Mouse (Mus musculus) midbrain, postnatal 0 days (tissue): ENCODE results near the gene Gm17334. TPM values are rescaled to one million over a fixed set of nuclear protein-coding genes. Genes with fewer than 3 reads are reported as not detected.

ENCODE experiments used
- ATAC-seq: fragments of 200-750 bp; cut with Nextera tagmentation; 2 replicates; pipeline ENCODE4 v1.8.0; 2017; ENCODE audit warnings: moderate number of reproducible peaks, mild to moderate bottlenecking, moderate TSS enrichment, moderate library complexity; ENCODE audit not compliant: low FRiP score
- DNase-seq: peaks from one replicate; pipeline ENCODE4 v3.0.0-alpha.2; 2015; ENCODE audit warnings: low spot score
- H3K27ac ChIP-seq: fragments of 300-500 bp; sonication (generic); 2 replicates; pipeline ENCODE4 v1.5.1; 2014; ENCODE audit warnings: low read depth, mild to moderate bottlenecking, low read length, mixed read lengths
- H3K27me3 ChIP-seq: fragments of 300-500 bp; sonication (generic); 2 replicates; pipeline ENCODE4 v1.6.1; 2014; ENCODE audit warnings: low read length, control low read depth, mixed read lengths; ENCODE audit not compliant: insufficient read depth
- H3K36me3 ChIP-seq: fragments of 300-500 bp; sonication (generic); 2 replicates; pipeline ENCODE4 v1.6.1; 2014; ENCODE audit warnings: low read length, control low read depth, mixed read lengths; ENCODE audit not compliant: insufficient read depth
- H3K4me1 ChIP-seq: fragments of 300-500 bp; sonication (generic); 2 replicates; pipeline ENCODE4 v1.6.1; 2014; ENCODE audit warnings: mild to moderate bottlenecking, control low read depth, antibody characterized with exemption, low read length, mixed read lengths; ENCODE audit not compliant: insufficient read depth
- H3K4me2 ChIP-seq: fragments of 300-500 bp; sonication (generic); 2 replicates; pipeline ENCODE4 v1.6.1; 2014; ENCODE audit warnings: low read depth, mild to moderate bottlenecking, low read length, mixed read lengths; ENCODE audit not compliant: poor library complexity, severe bottlenecking
- H3K4me3 ChIP-seq: fragments of 300-500 bp; sonication (generic); 2 replicates; pipeline ENCODE4 v1.5.1; 2014; ENCODE audit warnings: low read depth, mild to moderate bottlenecking, low read length, moderate library complexity
- H3K9ac ChIP-seq: fragments of 300-500 bp; sonication (generic); replicated peaks from 2 replicates; pipeline ENCODE4 v1.6.1; 2014; ENCODE audit warnings: mild to moderate bottlenecking, low read length, moderate library complexity, mixed read lengths; ENCODE audit not compliant: poor library complexity, severe bottlenecking
- H3K9me3 ChIP-seq: fragments of 300-500 bp; sonication (generic); 2 replicates; pipeline ENCODE4 v1.6.1; 2016; ENCODE audit warnings: low read length, control low read depth
- CTCF ChIP-seq: IDR thresholded peaks from 2 replicates; pipeline ENCODE4 v1.5.1; 2016; ENCODE audit warnings: antibody characterized with exemption, mild to moderate bottlenecking
- WGBS: fragments of 180-500 bp; shearing (Covaris S2); extraction: QIAGEN DNeasy Blood & Tissue Kit; methylation state at CpG from one replicate; pipeline ENCODE4 v1.1.7; 2014; 5-methylcytosine and 5-hydroxymethylcytosine counted together
- polyA plus RNA-seq: library from polyadenylated mRNA; unstranded; fragments of >200 nt; fragmentation: Nextera tagmentation; extraction: Ambion mirVana; gene quantifications from 2 replicates; pipeline ENCODE4 v1.2.1, GENCODE M21; 2015
- total RNA-seq: library from RNA; depleted of rRNA; stranded (reverse); fragments of >200 nt; gene quantifications from 2 replicates; pipeline ENCODE4 v1.2.3, GENCODE M21; 2014

Gene Gm17334
- total and polyA plus RNA-seq, 2 experiments from 2014 or later = not detected

- no peak overlapping the region for H3K27ac ChIP-seq
- no peaks in the 10 kb centered on the region for H3K9me3 ChIP-seq
- peak; percentile 50 for DNase-seq
- no peaks in the 10 kb centered on the region for H3K36me3 ChIP-seq
- peak; percentile 58 for TF ChIP-seq CTCF
- ATAC-seq = peak; percentile 49; the same call in 1 of the 2 replicates
- H3K27me3 ChIP-seq = no peaks in the 10 kb centered on the region
- WGBS = 34% methylated on average over 6 of the region's 6 CpGs
- no peak overlapping the region for H3K4me2 ChIP-seq
- H3K4me1 ChIP-seq = no peaks in the 10 kb centered on the region
- H3K4me3 ChIP-seq = no peak overlapping the region
- no peak overlapping the region for H3K9ac ChIP-seq
These were observed 35.4 kb downstream of the Gm17334 start for GRCm38 (mm10) chr11:53737573-53737946.

- peak; percentile 80 for TF ChIP-seq CTCF
- ATAC-seq = peak; percentile 49; the same call in 1 of the 2 replicates
These were observed 36.0 kb downstream of the Gm17334 start for GRCm38 (mm10) chr11:53736771-53737572.

GRCm38 (mm10) chr11:53735682-53736245, 37.2 kb downstream of the Gm17334 start:
- Histone ChIP-seq H3K27ac (no peak overlapping the region), H3K36me3 (no peaks in the 10 kb centered on the region), H3K4me1 (no peaks in the 10 kb centered on the region), H3K4me2 (peak overlapping the region; percentile 36), H3K9ac (no peak overlapping the region), H3K27me3 (no peaks in the 10 kb centered on the region), H3K9me3 (no peaks in the 10 kb centered on the region), H3K4me3 (no peak overlapping the region)
- 21% methylated on average over 17 of the region's 17 CpGs for WGBS
- ATAC-seq = peak; percentile 77
- DNase-seq = peak; percentile 89
- peak; percentile 95 for TF ChIP-seq CTCF

More at GRCm38 (mm10) chr11:53736771-53737572, 36.0 kb downstream of the Gm17334 start:
- Histone ChIP-seq H3K9me3 (no peaks in the 10 kb centered on the region), H3K4me1 (no peaks in the 10 kb centered on the region), H3K36me3 (no peaks in the 10 kb centered on the region), H3K27me3 (no peaks in the 10 kb centered on the region), H3K9ac (no peak overlapping the region), H3K4me2 (no peak overlapping the region), H3K27ac (no peak overlapping the region), H3K4me3 (no peak overlapping the region)
- DNase-seq = peak; percentile 84
- 46% methylated on average over 14 of the region's 14 CpGs for WGBS

- H3K27ac ChIP-seq = no peak overlapping the region
- no peak for DNase-seq
- 69% methylated on average over 18 of the region's 18 CpGs for WGBS
- no peaks in the 10 kb centered on the region for H3K27me3 ChIP-seq
- H3K36me3 ChIP-seq = no peaks in the 10 kb centered on the region
- no peak overlapping the region for H3K4me2 ChIP-seq
- H3K9me3 ChIP-seq = no peaks in the 10 kb centered on the region
- no peak overlapping the region for H3K9ac ChIP-seq
- ATAC-seq = no peak
- no peaks in the 10 kb centered on the region for H3K4me1 ChIP-seq
- TF ChIP-seq CTCF = no peak
- no peak overlapping the region for H3K4me3 ChIP-seq
These were observed 37.9 kb downstream of the Gm17334 start for GRCm38 (mm10) chr11:53734970-53735681.

- H3K4me1 ChIP-seq = no peaks in the 10 kb centered on the region
- no peak overlapping the region for H3K27ac ChIP-seq
- no peak for DNase-seq
- WGBS = 80% methylated on average over 2 of the region's 2 CpGs
- no peak; the same call in 1 of the 2 replicates for TF ChIP-seq CTCF
- H3K4me2 ChIP-seq = no peak overlapping the region
- ATAC-seq = no peak
- no peak overlapping the region for H3K9ac ChIP-seq
- H3K36me3 ChIP-seq = no peaks in the 10 kb centered on the region
- no peaks in the 10 kb centered on the region for H3K27me3 ChIP-seq
- no peaks in the 10 kb centered on the region for H3K9me3 ChIP-seq
- H3K4me3 ChIP-seq = no peak overlapping the region
These were observed 38.6 kb downstream of the Gm17334 start for GRCm38 (mm10) chr11:53734431-53734830.
